Mouse (Mus musculus): ENCODE data around the gene Arhgap17.

GRCm38 (mm10) chr7:123327909-123328308 is 41.8 kb downstream of the Arhgap17 start:
- TF ChIP-seq CTCF (IDR thresholded peaks at IDR 0.05; ENCODE audit: control insufficient read depth, insufficient read depth, low read length) (no peak), POLR2A (IDR thresholded peaks at IDR 0.05; ENCODE audit: borderline replicate concordance, control insufficient read depth, low read depth, low read length) (no peak)
